Mouse (Mus musculus): ENCODE results near the gene Sugp1. TPM values are rescaled to one million over a fixed set of nuclear protein-coding genes. Genes with fewer than 3 reads are reported as not detected.

The Sugp1 gene
- polyA plus RNA-seq, 1 experiment = 43.6 TPM

GRCm38 (mm10) chr8:70057721-70058120 is 15.1 kb downstream of the Sugp1 start:
- Histone ChIP-seq H3K27me3 (ENCODE audit: control insufficient read depth, insufficient read depth, low read length) (no peaks in the 10 kb centered on the region; the same call in 1 of the 2 replicates), H3K4me3 (replicated peaks; ENCODE audit: insufficient read depth, low read depth, low read length) (no peak overlapping the region), H3K27ac (ENCODE audit: insufficient read depth, low read length) (no peak overlapping the region), H3K4me1 (ENCODE audit: control insufficient read depth, insufficient read depth, low read length) (no peaks in the 10 kb centered on the region)
- no peak for DNase-seq
- TF ChIP-seq POLR2A (IDR thresholded peaks at IDR 0.05; ENCODE audit: borderline replicate concordance, insufficient read depth, low read length) (no peak), CTCF (IDR thresholded peaks at IDR 0.05; ENCODE audit: borderline replicate concordance, insufficient read depth, low read depth, low read length) (no peak)
- WGBS = 62% methylated on average over 1 of the region's 1 CpGs

DNA sequence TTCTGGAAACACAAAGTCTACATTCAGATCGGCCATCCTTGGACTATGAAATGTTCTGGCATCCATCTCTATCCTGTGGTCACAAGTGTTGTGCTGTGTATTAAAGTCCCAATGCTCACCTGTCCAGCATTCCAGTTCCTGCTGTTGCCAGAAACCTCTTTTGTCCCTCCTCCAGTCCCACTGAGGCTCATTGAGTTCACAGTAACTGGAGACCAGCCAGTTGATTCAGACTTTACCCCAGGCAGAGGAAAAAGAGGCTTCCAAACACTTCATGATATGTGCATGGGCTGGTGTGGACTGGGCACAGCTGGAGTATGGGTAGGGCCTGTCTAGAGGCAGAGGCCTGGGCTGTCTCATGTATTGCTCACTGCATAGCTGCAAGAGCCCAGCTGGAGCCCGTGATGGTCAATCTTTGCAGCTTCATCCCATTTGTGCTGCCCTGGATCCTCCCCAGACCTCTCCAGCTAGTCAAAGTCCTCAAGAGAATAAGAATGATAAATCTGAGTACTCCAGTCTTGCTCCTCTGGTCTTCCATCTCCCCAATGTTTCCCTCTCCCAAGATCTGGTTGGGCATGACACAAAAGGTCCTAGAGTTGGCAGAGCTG is 29.3 kb downstream of the Sugp1 start:
- H3K27ac ChIP-seq (ENCODE audit: insufficient read depth, low read length) = no peak overlapping the region
- no peaks in the 10 kb centered on the region for H3K27me3 ChIP-seq (ENCODE audit: control insufficient read depth, insufficient read depth, low read length)
- 72% methylated on average over 2 of the region's 2 CpGs for WGBS
- H3K4me1 ChIP-seq (ENCODE audit: control insufficient read depth, insufficient read depth, low read length) = no peaks in the 10 kb centered on the region
- no peak overlapping the region for H3K4me3 ChIP-seq (replicated peaks; ENCODE audit: insufficient read depth, low read depth, low read length)
- DNase-seq = no peak
- TF ChIP-seq POLR2A (IDR thresholded peaks at IDR 0.05; ENCODE audit: borderline replicate concordance, insufficient read depth, low read length) (no peak), CTCF (IDR thresholded peaks at IDR 0.05; ENCODE audit: borderline replicate concordance, insufficient read depth, low read depth, low read length) (no peak)

DNA sequence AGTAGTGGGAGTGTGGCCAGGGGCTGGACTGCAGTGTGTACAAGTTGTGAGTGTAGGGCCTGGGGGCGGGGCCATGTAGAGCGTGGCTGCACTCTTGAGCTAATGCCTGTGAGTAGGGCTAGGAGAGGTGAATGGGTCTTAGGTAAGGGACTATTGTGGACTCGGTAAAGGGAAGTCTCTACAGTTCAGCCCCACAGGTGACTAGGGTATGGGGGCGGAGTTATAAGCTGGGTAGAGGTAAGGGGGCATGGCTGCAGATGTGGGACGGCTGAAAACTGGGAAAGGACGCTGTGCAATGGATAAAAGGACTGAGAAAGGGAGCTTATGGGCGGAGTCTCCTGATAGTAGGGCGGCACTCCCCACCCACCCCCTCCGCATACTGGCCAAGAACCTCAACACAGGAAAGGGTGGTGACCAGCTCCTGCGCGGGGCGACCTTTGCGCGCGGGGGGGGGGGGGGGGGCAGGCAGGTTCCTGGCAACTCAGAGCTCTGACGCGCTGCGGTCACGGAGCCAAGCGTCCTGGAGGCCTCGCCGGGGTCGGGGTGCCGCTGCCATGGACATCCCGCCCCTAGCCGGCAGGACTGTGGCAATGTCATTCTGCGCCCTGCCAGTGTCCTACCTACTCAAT is 29.9 kb downstream of the Sugp1 start, which contains the start of gene Tm6sf2:
Tm6sf2 (plus strand) TSS at position 484 of the 629 bp plus-strand sequence.
- Histone ChIP-seq H3K4me1 (ENCODE audit: control insufficient read depth, insufficient read depth, low read length) (no peaks in the 10 kb centered on the region), H3K4me3 (replicated peaks; ENCODE audit: insufficient read depth, low read depth, low read length) (no peak within 1 kb of the TSS), H3K27me3 (ENCODE audit: control insufficient read depth, insufficient read depth, low read length) (no peaks in the 10 kb centered on the region), H3K27ac (ENCODE audit: insufficient read depth, low read length) (no peak within 1 kb of the TSS)
- DNase-seq = no peak
- TF ChIP-seq POLR2A (IDR thresholded peaks at IDR 0.05; ENCODE audit: borderline replicate concordance, insufficient read depth, low read length) (no peak), CTCF (IDR thresholded peaks at IDR 0.05; ENCODE audit: borderline replicate concordance, insufficient read depth, low read depth, low read length) (no peak)
- WGBS = 18% methylated on average over 23 of the region's 27 CpGs

DNA sequence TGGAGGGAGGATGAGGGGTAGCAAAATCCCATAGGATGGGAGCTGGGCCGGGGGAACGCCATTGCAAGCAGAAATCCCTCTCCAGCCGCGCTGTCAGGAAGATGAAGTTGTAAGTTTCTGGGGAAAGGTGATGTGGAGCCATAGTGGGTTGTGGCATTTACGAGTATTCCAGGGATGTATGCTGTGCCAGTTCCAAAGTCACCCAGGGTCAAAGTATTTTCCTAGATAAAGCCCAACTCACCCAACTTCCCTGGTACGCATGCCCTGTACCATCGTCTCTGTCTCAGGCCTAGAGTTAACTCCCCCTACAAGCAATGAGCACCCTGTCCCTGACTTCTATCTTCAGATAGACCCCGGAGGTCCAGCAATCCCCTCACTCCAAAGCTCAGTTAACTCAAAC is 30.5 kb downstream of the Sugp1 start:
- no peak overlapping the region for H3K4me3 ChIP-seq (replicated peaks; ENCODE audit: insufficient read depth, low read depth, low read length)
- H3K27me3 ChIP-seq (ENCODE audit: control insufficient read depth, insufficient read depth, low read length) = no peaks in the 10 kb centered on the region
- no peak overlapping the region for H3K27ac ChIP-seq (ENCODE audit: insufficient read depth, low read length)
- 65% methylated on average over 8 of the region's 8 CpGs for WGBS
- no peak for DNase-seq
- H3K4me1 ChIP-seq (ENCODE audit: control insufficient read depth, insufficient read depth, low read length) = no peaks in the 10 kb centered on the region
- TF ChIP-seq CTCF (IDR thresholded peaks at IDR 0.05; ENCODE audit: borderline replicate concordance, insufficient read depth, low read depth, low read length) = no peak
- TF ChIP-seq POLR2A (IDR thresholded peaks at IDR 0.05; ENCODE audit: borderline replicate concordance, insufficient read depth, low read length) = no peak

DNA sequence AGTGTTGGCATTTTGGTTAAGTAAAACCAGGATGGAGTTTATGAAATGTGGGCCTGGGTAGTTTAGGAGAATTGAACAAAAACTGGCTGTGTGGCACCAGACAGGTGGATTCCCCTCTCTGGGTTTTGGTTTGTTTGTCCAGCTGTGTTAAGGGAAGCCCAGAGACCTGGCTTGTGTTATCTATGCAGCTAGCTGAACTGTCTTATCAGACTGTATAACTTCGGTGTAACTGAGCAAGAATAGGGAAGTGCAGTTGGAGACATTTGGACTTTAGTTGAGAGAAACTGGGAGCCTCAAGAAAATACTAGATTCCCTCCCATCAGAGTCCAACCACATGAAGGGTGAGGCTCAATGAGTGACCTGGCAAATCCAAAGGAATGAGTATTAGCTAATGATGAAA is 31.1 kb downstream of the Sugp1 start:
- Histone ChIP-seq H3K27ac (ENCODE audit: insufficient read depth, low read length) (no peak overlapping the region), H3K4me1 (ENCODE audit: control insufficient read depth, insufficient read depth, low read length) (no peaks in the 10 kb centered on the region), H3K27me3 (ENCODE audit: control insufficient read depth, insufficient read depth, low read length) (no peaks in the 10 kb centered on the region), H3K4me3 (replicated peaks; ENCODE audit: insufficient read depth, low read depth, low read length) (no peak overlapping the region)
- WGBS = 96% methylated on average over 1 of the region's 1 CpGs
- TF ChIP-seq CTCF (IDR thresholded peaks at IDR 0.05; ENCODE audit: borderline replicate concordance, insufficient read depth, low read depth, low read length) (no peak), POLR2A (IDR thresholded peaks at IDR 0.05; ENCODE audit: borderline replicate concordance, insufficient read depth, low read length) (no peak)
- DNase-seq = no peak

GRCm38 (mm10) chr8:70081976-70082375 is 39.4 kb downstream of the Sugp1 start:
- 6% methylated on average over 2 of the region's 2 CpGs for WGBS
- Histone ChIP-seq H3K27ac (ENCODE audit: insufficient read depth, low read length) (no peak overlapping the region), H3K4me1 (ENCODE audit: control insufficient read depth, insufficient read depth, low read length) (no peaks in the 10 kb centered on the region; the same call in 1 of the 2 replicates), H3K27me3 (ENCODE audit: control insufficient read depth, insufficient read depth, low read length) (no peaks in the 10 kb centered on the region; the same call in 1 of the 2 replicates), H3K4me3 (replicated peaks; ENCODE audit: insufficient read depth, low read depth, low read length) (no peak overlapping the region)
- DNase-seq = peak; percentile 48 to 52
- TF ChIP-seq CTCF (IDR thresholded peaks at IDR 0.05; ENCODE audit: borderline replicate concordance, insufficient read depth, low read depth, low read length) (no peak), POLR2A (IDR thresholded peaks at IDR 0.05; ENCODE audit: borderline replicate concordance, insufficient read depth, low read length) (no peak)

DNA sequence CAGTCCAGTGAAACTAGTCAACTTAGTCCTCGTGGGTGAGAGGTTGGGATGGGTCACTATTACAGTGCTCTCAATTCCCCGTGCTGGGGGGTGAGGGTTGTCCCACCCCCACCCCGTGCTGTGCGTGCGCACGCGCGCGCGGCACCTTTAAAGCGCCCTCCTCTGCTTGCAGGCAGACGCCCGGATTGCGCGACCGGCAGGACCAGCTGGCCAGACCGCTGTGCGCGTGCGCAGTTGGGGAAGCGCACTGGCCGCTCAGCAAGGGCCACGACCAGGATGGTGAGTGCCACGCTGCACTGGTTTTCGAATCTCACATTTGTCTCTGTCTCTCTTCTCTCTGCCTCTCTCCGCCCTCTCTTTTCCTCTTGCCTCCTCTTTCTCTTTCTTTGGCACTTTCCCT is 40.7 kb downstream of the Sugp1 start, which contains the start of gene Hapln4:
Hapln4 (plus strand) TSS at position 173 of the 400 bp plus-strand sequence.
- Histone ChIP-seq H3K27me3 (ENCODE audit: control insufficient read depth, insufficient read depth, low read length) (no peaks in the 10 kb centered on the region; the same call in 1 of the 2 replicates), H3K4me1 (ENCODE audit: control insufficient read depth, insufficient read depth, low read length) (no peaks in the 10 kb centered on the region; the same call in 1 of the 2 replicates), H3K27ac (ENCODE audit: insufficient read depth, low read length) (no peak within 1 kb of the TSS), H3K4me3 (replicated peaks; ENCODE audit: insufficient read depth, low read depth, low read length) (peak within 1 kb of the TSS; percentile 89)
- TF ChIP-seq POLR2A (IDR thresholded peaks at IDR 0.05; ENCODE audit: borderline replicate concordance, insufficient read depth, low read length) (peak; percentile 84), CTCF (IDR thresholded peaks at IDR 0.05; ENCODE audit: borderline replicate concordance, insufficient read depth, low read depth, low read length) (no peak)
- WGBS = under 1% methylated on average over 26 of the region's 26 CpGs
- peak; percentile 91 to 93 for DNase-seq
